Mouse (Mus musculus) heart, postnatal 0 days (tissue): ENCODE measurements at regions not wholly inside any gene's neighbourhood (a gene's known extent, or its start where the extent isn't known, plus 50 kb on each side); places are given as distances from the start of the nearest gene placed in this dataset.

ENCODE experiments used
- CTCF ChIP-seq: IDR thresholded peaks from 2 replicates; pipeline ENCODE4 v1.5.1; 2016; ENCODE audit warnings: antibody characterized with exemption, control low read depth, low read depth
- EP300 ChIP-seq: IDR thresholded peaks from 2 replicates; pipeline ENCODE4 v1.6.1; 2016; ENCODE audit warnings: antibody characterized with exemption, low read depth

DNA sequence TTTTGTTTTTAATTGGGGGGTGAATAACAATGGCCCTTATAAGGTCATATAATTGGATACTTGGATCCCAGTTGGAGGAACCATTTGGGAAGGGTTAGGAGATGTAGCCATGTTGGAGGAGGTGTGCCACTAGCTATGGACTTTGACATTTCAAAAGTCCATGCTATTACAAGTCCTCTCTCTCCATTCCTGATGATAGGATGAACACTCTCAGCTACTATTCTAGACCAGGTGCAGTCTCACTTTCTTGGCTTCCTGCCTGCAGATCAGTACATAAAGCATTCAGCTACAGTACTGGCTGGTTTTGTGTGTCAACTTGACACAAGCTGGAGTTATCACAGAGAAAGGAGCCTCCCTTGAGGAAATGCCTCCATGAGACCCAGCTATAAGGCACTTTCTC is 53.9 kb upstream of the Atp11b start:
- TF ChIP-seq CTCF (no peak), EP300 (no peak)
